Mouse (Mus musculus): ENCODE measurements around the gene Gm20388.

Gm20388 gene

GRCm38 (mm10) chr8:121697735-121698614 is 1787.3 kb downstream of the Gm20388 start:
- DNase-seq, result no peak

- no peak for DNase-seq
These were observed 1788.0 kb downstream of the Gm20388 start for GRCm38 (mm10) chr8:121698615-121699101.

- no peak for DNase-seq
These were observed 1789.3 kb downstream of the Gm20388 start for GRCm38 (mm10) chr8:121699936-121700335.

- DNase-seq, result no peak
These were observed 1794.5 kb downstream of the Gm20388 start for GRCm38 (mm10) chr8:121705174-121705573.

GRCm38 (mm10) chr8:121706956-121707355 is 1796.3 kb downstream of the Gm20388 start:
- no peak for DNase-seq

GRCm38 (mm10) chr8:121708406-121708805 is 1797.8 kb downstream of the Gm20388 start:
- DNase-seq, result no peak

- DNase-seq, result no peak
These were observed 1806.9 kb downstream of the Gm20388 start for GRCm38 (mm10) chr8:121717502-121717901.

GRCm38 (mm10) chr8:121717982-121718425 is 1807.4 kb downstream of the Gm20388 start:
- DNase-seq, result peak in 1 of 2 experiments; percentile 16

GRCm38 (mm10) chr8:121718925-121719324 is 1808.3 kb downstream of the Gm20388 start:
- DNase-seq, result no peak

- no peak for DNase-seq
These were observed 1810.4 kb downstream of the Gm20388 start for GRCm38 (mm10) chr8:121721072-121721471.

- DNase-seq, result no peak
These were observed 1813.2 kb downstream of the Gm20388 start for GRCm38 (mm10) chr8:121723846-121724245.

- DNase-seq, result no peak
These were observed 1816.5 kb downstream of the Gm20388 start for GRCm38 (mm10) chr8:121727164-121727563.

- DNase-seq, result no peak
These were observed 1818.7 kb downstream of the Gm20388 start, which contains the start of gene Jph3 for GRCm38 (mm10) chr8:121729323-121729722. Jph3 (plus strand) TSS chr8:121729623.

GRCm38 (mm10) chr8:121729754-121730153 is 1819.1 kb downstream of the Gm20388 start:
- DNase-seq, result no peak

GRCm38 (mm10) chr8:121730170-121730569 is 1819.5 kb downstream of the Gm20388 start:
- no peak for DNase-seq

GRCm38 (mm10) chr8:121730646-121731045 is 1820.0 kb downstream of the Gm20388 start:
- DNase-seq, result no peak

- DNase-seq, result no peak
These were observed 1820.4 kb downstream of the Gm20388 start for GRCm38 (mm10) chr8:121731060-121731459.

GRCm38 (mm10) chr8:121731471-121732333 is 1821.1 kb downstream of the Gm20388 start:
- no peak for DNase-seq

GRCm38 (mm10) chr8:121732334-121732665 is 1821.7 kb downstream of the Gm20388 start:
- no peak for DNase-seq

- no peak for DNase-seq
These were observed 1823.6 kb downstream of the Gm20388 start for GRCm38 (mm10) chr8:121734262-121734661.

- DNase-seq, result no peak
These were observed 1825.6 kb downstream of the Gm20388 start for GRCm38 (mm10) chr8:121736236-121736635.

- no peak for DNase-seq
These were observed 1830.1 kb downstream of the Gm20388 start for GRCm38 (mm10) chr8:121740721-121741120.

- DNase-seq, result no peak
These were observed 1838.9 kb downstream of the Gm20388 start for GRCm38 (mm10) chr8:121749501-121749900.
